Mouse (Mus musculus) gastrocnemius, adult 18-20 months (tissue): ENCODE data around the gene Cpeb4. TPM values are rescaled to one million over a fixed set of nuclear protein-coding genes. Genes with fewer than 3 reads are reported as not detected.
"Not testable (repeated sequence)": the region's sequence is repeated elsewhere in the genome, so short reads cannot be mapped to it uniquely, and the experiment has no call there.

ENCODE experiments used
- DNase-seq: peaks from one replicate; pipeline ENCODE4 v3.0.0; 2021; ENCODE audit warnings: low spot score
- long read RNA-seq, 2 experiments: library from polyadenylated mRNA; stranded (forward); transcript quantifications; one replicate each; pipeline ENCODE4 v2.0.0; 2021
- total RNA-seq, 2 experiments: library from RNA; stranded (reverse); gene quantifications; 2 replicates each; pipeline ENCODE4 v1.2.3; 2021

Cpeb4 gene
- total RNA-seq = 100 to 1,000 TPM in 1 of 2 experiments, 10 to 100 TPM in 1; 98.3 to 115 TPM
- long read RNA-seq, experiment 1, full-length matches to known transcripts = 10 of 25 reads
- long read RNA-seq, experiment 1, partial matches to known transcripts = 1 of 25 reads
- long read RNA-seq, experiment 1, other reads (novel, unspliced or antisense) = 14 of 25 reads
- long read RNA-seq, experiment 2, full-length matches to known transcripts = 8 of 30 reads
- long read RNA-seq, experiment 2, partial matches to known transcripts = 16 of 30 reads
- long read RNA-seq, experiment 2, other reads (novel, unspliced or antisense) = 6 of 30 reads

DNA sequence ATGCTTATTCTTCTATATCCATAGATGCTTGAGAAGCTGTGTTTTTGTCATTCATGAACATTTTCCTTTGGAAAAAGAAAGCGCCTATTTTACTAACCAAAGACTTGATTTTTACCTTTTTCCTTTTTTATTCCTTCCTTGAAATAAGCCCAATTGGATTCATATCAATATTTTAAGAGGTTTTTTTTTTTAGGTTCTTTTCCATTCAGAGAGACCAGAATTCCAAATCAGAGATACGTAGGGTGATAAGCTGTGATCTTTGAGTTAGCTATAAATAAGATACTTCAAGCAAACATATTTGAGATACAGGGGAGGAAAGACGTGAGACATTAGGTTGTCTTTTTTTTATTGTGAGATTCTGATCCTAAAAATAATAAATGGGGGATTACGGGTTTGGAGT is at the start of gene Cpeb4:
Gene Cpeb4 (plus strand): TSS at position 301 of the 400 bp plus-strand sequence.
- no peak for DNase-seq

DNA sequence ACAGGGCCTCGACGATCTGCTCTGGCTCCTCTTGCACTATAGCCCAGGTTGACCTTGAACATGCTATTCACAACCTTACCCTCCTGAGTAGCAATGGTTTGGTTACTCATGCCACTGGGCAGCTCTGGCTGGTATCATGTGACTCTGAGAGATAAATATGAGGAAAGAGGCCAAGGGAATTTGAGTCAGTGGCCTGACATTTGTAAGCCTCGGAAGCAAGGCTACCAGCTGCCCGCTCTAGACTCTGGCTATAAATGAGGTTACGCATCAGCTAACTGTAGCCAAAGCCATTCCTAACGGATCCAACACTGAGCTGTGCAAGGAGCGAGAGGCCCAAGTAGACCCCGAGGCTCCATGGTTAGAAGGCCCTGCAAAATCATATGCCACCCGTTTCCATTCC is 49.5 kb upstream of the Cpeb4 start:
- DNase-seq = peak; percentile 78

DNA sequence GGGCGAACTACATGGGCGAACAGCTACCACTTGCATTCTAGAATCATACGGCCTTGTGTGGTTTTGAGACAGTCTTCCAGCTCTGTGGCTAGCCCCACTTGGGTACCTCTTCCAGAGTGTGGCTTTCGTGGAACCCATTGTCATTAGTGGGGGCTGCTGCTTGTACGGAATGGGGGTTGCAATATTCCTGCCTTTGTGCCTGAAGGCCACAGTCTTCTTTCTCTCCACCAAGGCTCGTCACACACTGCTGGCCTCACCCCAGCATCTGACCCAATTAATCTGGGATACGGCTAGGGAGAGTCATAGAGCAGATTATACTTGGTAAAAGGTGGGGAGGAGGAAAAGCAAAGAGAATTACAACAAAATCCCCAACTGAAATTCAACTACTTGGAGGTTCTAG is 48.5 kb upstream of the Cpeb4 start:
- DNase-seq = no peak

DNA sequence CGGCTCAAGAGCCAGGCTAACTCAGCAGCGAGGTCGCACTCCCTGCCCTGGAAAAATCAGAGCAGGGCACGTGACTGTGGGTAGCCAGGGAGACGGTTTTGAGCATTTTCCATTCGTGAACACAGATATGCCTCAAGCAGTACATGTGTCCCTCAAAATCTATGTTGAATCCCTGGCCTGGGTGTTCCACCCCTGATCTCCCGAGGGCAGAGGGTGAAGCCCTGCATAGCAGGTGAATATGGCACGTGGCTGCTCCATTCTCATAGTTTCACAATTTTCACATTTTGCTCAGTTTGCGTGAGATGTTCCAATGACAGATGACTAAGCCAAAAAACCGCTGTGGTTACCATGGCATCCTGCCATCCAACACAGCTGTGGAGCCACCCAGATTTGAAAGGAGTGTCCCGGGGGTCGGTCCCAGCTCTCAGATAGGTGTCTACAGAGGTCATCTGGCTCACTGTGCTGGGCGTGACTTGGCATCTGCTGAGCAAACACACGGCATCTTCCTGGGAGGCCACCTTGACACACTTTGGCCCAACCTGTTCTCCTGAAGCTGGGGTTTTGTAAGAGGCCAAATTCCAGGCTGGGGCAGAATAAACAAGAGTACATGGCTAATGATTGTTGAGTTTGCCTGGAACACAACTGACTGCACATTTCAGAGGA is 47.4 kb upstream of the Cpeb4 start:
- no peak for DNase-seq

DNA sequence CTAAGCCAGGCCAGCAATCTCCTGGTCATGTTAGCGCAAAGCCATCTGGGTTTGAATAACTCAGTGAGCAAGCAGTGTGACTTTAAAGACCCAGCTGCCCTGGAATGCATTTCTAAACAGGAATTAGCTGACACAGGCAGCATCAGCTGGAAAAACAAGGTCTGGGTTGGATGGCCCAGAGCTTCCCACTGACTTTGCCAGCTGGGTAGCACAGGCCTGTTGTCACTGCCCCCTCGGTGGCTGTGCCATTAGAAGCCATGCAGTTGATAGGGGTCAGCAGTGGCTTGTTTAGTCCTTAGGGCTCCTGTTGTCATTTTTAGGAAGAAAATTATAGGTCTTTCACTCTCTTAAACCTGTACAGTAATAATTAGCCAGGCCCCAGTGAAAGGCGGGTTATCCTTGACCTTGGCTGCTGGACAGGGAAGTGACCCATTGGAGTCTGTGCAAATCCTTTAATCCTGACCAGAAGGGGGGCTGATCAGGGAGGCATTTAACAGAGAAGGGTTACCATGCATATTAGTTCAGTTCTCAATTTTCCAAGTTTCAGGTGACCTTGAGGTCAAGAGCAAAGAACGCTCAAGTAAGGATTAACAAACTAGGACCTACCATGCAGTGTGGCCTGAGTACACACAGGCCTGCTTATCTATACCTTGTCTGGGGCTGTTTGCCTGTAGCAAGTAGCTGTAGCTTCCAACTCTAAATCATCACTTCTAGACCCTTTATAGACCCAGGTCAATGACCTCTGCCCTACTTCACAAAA is 43.8 kb upstream of the Cpeb4 start:
- DNase-seq = peak; percentile 63

DNA sequence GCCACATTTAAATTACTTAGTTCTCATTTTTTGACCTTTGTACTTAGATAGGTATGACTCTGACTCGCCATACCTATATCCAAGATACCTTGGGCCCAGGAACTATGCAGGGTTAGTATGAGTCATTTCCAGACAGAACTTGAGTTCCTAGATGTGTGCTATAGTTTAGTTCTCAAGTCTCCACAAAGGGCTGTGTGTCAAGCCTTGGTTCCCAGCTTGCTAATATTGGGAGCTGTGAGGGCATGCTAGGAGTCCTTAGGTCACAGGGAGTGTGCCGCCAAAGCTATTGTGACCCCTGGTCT is 43.3 kb upstream of the Cpeb4 start:
- DNase-seq = no peak

DNA sequence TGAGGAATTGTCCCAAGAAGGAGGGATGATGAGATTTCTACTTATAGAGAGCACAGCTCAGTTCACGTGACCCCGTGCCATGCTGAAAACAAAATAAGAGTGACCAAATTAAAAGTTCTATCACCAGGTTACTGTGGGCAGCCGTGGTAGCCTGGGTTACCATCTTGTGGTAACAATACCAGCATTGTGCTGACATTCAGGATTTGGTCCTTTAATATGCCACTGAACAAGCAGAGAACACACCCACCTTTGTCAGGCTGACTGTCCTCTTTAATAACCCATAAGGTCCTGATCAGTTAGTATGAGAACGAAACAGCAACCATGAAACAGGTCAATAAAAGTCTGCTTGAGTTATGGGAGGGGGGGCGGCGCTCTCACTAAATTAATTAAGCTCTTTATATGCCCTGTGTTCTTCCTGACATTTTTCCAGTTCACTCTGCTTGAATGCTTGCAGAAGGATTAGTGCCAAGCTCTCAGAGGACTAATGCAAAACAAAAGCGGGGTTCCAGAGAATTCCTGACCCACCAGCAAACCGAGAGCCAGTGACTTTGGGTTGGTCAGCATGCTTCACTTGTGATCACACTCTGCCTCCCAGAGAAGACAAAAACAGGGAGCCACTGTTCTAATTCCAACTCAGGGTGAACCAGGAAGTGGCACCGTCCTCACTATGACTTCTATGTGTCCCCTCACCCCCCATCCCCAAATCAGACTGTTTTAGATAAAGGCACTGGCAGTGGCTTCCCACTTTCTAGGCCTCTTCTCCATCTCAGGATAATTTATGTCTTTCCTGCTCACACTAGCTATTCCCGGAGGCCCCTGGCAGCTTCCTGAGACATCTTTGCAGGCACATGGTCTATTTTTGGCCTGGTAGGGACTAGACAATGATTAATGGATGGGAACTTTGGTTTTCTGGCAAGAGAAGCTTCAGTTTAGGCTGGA is 41.5 kb upstream of the Cpeb4 start:
- DNase-seq = peak; percentile 62

DNA sequence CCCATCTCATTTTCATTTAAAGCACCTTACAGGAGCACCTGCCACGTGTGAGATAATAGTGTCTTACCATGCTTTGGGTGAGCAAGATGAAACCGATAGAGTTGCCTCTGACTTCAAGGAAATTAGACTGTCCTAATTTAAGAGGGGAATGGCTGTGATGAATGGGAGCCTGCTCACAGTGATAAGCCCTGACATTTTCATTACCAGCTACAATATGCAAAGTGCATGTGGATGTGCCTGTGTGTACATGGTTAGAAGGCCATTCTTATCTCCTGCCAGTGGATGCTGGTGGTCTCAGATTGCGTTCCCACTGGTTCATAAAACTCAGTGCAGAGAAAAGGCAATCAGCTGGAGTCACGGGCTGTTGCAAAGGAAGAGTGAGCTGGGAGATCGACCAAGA is 40.6 kb upstream of the Cpeb4 start:
- DNase-seq = no peak

DNA sequence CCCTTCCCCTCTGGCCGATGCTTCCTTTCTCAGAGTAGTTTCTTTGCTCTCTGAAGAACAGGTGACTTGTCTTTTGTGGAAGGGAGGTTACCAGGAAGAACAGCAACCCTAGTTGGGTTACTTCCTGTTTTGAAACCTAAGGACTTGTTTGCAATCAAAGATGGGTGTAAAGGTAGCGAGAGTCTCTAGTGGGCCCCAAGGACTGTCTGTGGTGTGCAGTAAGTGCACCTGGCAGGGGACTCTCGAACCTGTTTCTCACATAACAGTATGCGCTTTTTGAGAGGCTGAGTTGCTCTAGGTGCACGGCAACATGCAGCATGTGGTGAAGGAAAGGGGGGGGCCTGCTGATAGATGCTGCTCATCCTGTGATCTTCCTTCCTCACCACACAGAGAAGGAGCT is 40.0 kb upstream of the Cpeb4 start:
- DNase-seq = no peak

DNA sequence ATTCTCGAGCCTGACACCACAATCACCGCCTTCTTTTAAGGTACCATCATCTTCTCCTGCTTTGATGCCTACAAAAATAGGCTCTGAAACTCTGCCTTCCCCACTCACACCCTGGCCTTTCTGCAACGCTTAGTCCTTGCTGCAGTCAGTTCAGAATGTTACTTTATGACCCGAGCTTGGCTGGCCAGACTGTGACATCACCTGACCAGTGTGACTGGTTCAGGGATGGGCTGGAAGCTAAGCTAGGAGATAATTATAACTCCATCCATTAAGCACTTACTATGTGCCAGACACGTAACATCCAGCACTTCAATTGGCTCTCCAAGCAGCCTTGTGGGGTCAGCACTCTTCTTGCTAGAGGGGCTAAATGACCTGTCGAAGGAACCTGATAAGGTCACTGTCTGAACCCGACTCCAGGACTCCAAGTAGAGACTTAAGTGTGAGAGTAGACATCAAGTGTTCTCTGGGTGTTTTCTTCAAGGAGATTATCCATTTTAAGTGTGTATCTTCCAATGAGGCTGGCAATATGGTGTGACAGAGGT is 39.5 kb upstream of the Cpeb4 start:
- peak; percentile 83 for DNase-seq

DNA sequence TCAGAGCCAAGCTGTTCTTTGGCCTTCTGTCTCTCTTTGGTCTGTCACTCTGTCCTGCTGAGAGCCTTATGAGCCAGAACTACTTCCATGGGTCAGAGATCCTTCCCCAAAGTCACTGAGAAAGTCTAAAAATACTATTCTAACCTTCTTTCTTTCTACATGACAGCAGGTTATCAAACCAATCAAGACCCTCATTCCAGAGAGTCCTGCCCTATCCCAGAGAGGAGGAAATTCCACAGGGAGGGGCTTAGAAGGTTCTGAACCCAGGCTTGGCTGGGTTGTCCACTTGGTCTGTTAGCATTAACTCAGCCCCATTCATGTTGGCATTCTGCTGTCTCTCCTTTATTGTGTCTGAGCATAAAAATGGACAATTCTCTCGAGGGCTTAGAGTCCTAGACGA is 38.5 kb upstream of the Cpeb4 start:
- no peak for DNase-seq

DNA sequence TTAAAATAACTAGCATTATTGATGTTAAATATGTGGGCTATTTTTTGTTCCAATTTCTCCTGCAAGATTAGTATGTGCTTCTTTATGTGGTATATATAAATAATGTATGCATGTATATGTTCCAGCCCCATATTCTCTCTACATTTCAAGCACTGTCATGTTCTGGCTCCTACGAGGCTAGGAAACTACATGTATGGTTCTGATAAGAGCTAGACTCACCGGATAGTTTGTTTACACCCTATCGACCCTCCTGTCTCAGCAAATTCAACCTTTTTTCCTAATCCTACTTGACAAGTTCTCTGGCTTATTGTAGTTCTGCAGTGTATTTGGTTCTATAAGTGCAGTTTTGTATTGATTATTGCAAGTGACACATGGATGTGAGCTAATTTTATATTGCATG is 36.7 kb upstream of the Cpeb4 start:
- DNase-seq = no peak

DNA sequence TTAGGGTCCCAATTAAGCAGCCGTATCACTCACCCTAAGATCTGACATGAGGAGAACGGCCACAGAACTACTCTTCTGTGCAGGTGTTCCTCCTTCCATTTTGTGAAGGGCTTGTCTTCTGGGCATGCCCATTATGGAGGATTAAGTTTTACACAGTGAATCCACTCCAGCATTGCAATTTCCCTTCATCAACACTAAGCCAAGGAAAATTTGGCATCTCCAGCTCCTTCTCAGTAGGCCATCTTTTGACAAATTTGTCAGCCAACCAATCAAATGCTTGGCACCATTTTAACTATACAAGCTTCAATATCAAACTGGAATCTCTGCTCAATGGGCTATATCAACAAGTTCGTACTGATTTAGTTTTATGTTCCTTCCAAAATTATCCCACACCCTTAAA is 34.8 kb upstream of the Cpeb4 start:
- DNase-seq = no peak

DNA sequence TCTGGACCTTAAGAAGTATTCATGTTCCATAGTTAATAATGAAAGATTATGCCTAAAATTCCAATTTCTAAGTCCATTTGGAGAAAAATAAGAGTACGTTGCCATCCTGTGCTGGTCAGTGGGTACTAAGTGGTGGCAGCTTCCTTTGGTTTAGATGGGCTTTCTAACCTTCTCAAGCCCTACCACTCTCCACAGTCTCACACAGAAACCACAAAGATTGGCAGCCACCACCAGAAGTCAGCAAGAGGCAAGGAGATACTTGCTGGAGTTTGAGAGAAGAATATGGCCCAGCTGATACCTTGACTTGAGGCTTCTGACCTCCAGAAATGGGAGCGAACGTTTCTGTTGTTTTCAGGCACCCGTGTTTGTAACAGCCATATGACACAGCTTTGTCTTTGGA is 34.3 kb upstream of the Cpeb4 start:
- no peak for DNase-seq

DNA sequence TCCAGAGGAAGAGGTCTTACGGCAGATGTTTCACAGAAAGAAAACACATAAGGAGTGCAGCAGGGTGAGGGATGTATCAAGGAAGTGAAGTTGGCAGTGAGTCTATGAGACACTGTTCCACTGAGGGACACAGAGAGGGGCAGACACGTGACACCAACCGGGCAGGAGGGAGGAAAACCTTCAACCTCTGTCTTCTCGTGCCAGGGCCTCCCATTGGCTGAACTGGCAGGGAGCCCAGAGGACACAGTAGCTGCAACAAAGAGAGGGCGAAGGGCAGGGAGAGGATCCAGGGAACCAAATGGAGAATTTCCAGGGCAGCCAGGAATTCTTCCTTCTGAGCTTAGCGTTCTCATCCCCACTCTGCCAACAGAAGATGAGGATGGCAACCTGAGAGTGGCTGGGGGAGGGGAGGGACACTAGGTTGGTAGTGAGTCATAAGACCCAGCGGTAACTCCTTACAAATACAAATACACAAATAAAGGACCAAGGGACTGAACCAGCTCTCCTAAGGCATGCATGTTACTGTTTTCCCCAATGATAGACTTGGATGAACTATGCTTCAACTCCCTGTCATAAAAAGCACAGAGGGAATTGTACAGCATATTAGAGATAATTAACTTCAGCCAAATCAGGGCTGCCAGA is 33.4 kb upstream of the Cpeb4 start:
- DNase-seq = peak; percentile 65

DNA sequence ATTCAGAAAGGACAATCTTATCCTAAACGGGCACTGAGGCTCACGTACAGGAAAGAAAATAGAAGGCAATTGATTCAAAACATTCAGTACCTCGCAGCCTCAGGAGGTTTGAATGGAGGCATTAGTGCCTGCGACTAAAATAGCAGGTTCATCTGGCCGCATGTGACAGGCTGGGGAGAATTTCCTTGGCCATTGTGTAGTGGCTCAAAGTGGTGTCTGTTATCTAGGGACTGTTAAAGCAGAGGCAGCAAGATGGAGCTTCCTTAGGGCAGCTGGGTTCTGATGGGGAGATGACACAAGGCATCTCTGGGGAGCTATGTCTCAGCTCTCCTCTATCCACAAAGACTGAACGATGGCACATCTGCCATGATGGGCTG is 32.9 kb upstream of the Cpeb4 start:
- no peak for DNase-seq

DNA sequence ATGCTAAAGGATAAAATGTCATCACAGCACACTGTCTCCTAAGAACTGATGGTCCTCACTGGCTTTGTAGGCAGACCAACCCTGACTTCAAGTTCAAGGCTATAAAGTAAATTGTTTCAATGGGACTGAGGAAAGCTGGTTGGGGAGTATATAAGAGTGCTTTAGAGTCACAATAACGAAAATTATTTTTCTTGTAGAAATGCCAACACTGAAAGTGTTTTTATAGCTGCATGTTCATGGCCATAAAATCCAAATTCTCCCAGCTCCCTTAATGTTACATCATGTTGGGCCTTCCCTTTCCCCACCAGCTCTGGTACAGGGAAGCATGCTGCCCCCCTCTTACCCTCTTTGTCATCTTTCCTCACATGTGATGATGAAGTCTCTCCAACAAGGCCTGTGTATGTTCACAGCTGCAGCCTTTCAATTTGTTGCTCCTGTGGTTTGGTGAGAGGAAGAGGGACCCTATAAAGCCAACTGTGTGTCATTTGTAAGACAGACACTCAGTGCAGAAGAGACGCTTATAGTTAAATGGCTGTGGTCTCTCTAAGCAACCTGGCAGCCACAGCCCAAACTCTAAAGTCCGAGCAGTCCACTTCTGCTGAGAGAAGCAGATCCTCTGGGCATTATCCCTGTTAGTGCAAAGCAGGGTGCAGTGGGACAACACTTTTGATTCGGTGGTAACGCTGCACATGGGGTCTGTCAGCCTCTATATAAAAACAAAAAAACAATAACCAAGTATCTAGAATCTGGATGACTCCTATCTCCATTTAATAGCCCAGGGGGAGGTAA is 29.6 kb upstream of the Cpeb4 start:
- DNase-seq = no peak

DNA sequence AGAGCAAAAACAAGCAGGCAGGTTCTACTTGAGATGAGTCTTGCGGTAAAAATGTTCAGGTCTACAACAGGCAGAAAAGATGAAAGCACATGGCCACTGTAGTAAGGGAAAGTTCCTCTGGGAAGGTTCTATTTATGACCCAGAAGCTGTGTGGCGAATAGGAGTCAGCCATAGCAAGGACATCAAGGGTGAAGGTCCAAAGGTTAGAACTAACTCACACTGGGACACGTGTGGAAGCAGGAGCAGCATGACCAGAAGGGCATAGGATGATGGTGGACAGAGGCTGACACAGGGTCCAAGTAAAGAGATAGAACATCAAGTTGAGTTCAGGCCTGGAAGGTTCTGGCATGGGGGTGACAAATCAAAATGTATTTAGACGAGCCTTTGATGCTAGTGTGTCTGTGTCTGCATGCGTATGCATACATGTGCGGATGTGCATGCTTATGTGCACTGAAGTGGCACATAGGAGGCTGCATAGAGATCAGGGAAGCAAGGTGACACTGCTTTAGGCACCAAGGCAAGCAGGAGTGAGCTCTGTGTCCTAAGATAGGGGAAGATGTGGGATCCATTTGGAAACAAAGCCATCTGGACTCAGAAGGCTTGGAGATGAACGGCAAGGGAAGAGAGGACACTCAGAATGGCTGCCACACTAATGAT is 28.7 kb upstream of the Cpeb4 start:
- no peak for DNase-seq

DNA sequence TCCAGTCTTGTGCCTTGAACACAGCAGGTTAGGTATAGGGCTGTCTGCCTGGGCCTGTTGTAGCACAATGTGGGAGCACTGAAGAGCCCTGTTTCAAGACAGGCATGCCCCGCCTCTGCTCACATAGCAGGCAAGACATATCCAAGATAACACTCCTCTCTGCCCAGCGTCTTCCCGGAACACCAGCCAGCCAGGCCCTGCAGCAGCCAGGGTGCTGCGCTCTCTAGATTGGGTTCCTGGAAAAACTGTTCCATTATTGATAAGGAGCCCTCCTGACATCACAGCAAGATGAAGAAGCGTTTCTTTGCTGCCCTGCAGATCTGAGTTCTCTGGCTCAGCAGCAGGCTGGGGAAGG is 28.2 kb upstream of the Cpeb4 start:
- DNase-seq = no peak

DNA sequence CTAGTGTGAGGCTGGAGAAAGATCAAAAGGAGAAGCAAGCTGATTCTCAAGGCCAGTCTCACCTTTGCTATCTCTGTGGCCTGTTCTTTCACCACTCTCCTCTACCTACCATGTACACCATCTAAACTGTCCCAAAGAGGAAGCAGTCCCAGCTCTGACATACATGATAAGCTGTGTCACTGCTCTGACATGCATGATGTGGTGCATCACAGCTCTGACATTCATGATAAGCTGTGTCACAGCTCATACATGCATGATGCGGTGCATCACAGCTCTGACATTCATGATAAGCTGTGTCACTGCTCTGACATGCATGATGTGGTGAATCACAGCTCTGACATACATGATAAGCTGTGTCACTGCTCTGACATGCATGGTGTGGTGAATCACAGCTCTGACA is 26.9 kb upstream of the Cpeb4 start:
- DNase-seq = not testable (repeated sequence)
